Mouse (Mus musculus): ENCODE results near the gene Edar. TPM values are rescaled to one million over a fixed set of nuclear protein-coding genes. Genes with fewer than 3 reads are reported as not detected.

The Edar gene
- polyA plus RNA-seq, 1 experiment from 2014 or later: 0.19 TPM

DNA sequence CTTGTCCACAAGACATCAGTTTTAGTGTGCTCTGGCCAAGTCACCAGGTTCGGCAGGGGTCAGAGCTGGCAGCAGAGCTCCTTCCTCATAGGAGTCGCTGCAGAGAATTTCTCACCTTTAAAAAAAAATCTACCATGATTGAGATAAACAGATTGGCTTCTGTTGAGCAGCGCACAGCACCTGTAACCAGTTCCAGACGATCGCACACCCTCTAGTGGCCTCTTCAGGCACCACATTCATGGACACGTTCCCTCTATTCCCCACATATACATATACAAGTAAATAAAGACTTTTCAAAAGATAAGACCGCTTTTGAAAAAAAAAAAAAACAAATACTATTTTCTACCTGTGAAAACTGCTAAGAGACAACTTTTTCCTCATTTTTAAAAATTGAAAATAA lies 116.4 kb downstream of the Edar start:
- Histone ChIP-seq H3K4me2 (replicated peaks; ENCODE audit: low read depth, low read length) (no peak overlapping the region), H3K9ac (ENCODE audit: low read depth, low read length) (no peak overlapping the region), H3K27me3 (ENCODE audit: control insufficient read depth, insufficient read depth, low read length) (no peaks in the 10 kb centered on the region), H3K4me1 (replicated peaks; ENCODE audit: control insufficient read depth, insufficient read depth, low read length) (no peaks in the 10 kb centered on the region), H3K4me3 (ENCODE audit: low read depth, low read length) (no peak overlapping the region), H3K36me3 (ENCODE audit: control insufficient read depth, insufficient read depth, low read length) (no peaks in the 10 kb centered on the region), H3K9me3 (ENCODE audit: control insufficient read depth, low read length) (no peaks in the 10 kb centered on the region), H3K27ac (ENCODE audit: low read depth, low read length) (no peak overlapping the region)
- DNase-seq (ENCODE audit: low spot score) (peak; percentile 58), ATAC-seq (ENCODE audit: low FRiP score) (no peak)
- WGBS: 30% methylated on average over 7 of the region's 7 CpGs

DNA sequence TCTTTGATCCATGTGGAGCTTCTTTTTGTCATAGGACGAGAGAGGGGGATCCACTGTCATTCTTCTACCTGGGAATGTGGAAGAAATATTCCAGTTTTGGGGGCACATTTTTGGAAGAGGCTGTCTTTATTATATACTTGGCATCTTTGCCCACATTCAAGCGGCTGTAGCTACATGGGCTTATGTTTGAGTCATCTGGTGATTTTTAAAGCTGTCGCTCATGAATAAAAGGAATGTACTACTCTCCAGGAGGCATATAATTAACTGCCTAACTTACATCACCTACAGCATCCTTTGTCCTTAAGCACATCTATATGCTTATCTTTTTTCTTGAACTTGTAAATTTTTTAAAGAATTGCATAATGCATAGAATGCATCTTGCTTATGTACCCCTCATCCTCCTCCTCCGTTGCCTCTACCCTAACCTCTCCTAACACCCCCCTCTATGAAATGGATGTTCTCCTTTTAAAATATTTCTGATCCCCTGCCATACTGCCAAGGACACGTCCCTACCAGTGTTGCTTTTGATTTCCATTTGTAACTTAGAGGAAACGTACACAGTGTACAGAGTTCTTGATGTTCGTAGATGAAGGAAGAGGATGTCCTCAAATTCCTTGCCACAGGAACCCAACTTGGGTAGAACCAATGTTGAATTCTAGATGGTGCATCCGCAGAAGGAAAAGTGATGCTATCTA lies 120.6 kb downstream of the Edar start:
- Histone ChIP-seq H3K27ac (ENCODE audit: low read depth, low read length) (no peak overlapping the region), H3K4me3 (ENCODE audit: low read depth, low read length) (no peak overlapping the region), H3K27me3 (ENCODE audit: control insufficient read depth, insufficient read depth, low read length) (no peaks in the 10 kb centered on the region), H3K36me3 (ENCODE audit: control insufficient read depth, insufficient read depth, low read length) (no peaks in the 10 kb centered on the region), H3K4me1 (replicated peaks; ENCODE audit: control insufficient read depth, insufficient read depth, low read length) (no peaks in the 10 kb centered on the region), H3K9ac (ENCODE audit: low read depth, low read length) (no peak overlapping the region), H3K9me3 (ENCODE audit: control insufficient read depth, low read length) (no peaks in the 10 kb centered on the region), H3K4me2 (replicated peaks; ENCODE audit: low read depth, low read length) (no peak overlapping the region)
- ATAC-seq (ENCODE audit: low FRiP score): no peak
- DNase-seq (ENCODE audit: low spot score): no peak
- 89% methylated on average over 8 of the region's 8 CpGs for WGBS

Other genes with a start within 250 kb of the Edar start
- 33.6 and 48.2 TPM in 2 replicates for gene Ranbp2, start 228.7 kb downstream of the Edar start, polyA plus RNA-seq (2014; fragmentation: Nextera tagmentation; extraction: Ambion mirVana)
- 13.0 and 14.5 TPM in 2 replicates for gene Ccdc138, start 177.7 kb downstream of the Edar start, polyA plus RNA-seq (2014; fragmentation: Nextera tagmentation; extraction: Ambion mirVana)
- not detected in 2 replicates for gene Gm17542, start 42.6 kb upstream of the Edar start, polyA plus RNA-seq (2014; fragmentation: Nextera tagmentation; extraction: Ambion mirVana)
- 1.0 and 1.5 TPM in 2 replicates for gene Sh3rf3, start 137.7 kb upstream of the Edar start, polyA plus RNA-seq (2014; fragmentation: Nextera tagmentation; extraction: Ambion mirVana)

Measured in hindbrain, embryonic 11.5 days (tissue).